Mouse (Mus musculus) CH12.LX (cell line): ENCODE data around the gene Syt9. TPM values are rescaled to one million over a fixed set of nuclear protein-coding genes. Genes with fewer than 3 reads are reported as not detected.
"Not testable (repeated sequence)": the region's sequence is repeated elsewhere in the genome, so short reads cannot be mapped to it uniquely, and the experiment has no call there.

Experiments
- DNase-seq: peaks from one replicate; pipeline ENCODE4 v3.0.0-alpha.2; 2013; ENCODE audit errors: extremely low read depth
- H3K27ac ChIP-seq: 2 replicates; pipeline ENCODE4 v1.5.1; 2012; ENCODE audit warnings: low read depth, mild to moderate bottlenecking, control low read depth, moderate library complexity; ENCODE audit not compliant: insufficient read depth
- H3K27me3 ChIP-seq: replicated peaks from 2 replicates; pipeline ENCODE3; 2012; ENCODE audit warnings: inconsistent platforms
- H3K36me3 ChIP-seq, 2 experiments: replicated peaks in 1 of 2; 2 replicates each; pipeline versions ENCODE3 to v1.6.1; 2012; ENCODE audit warnings: inconsistent platforms in 1 of 2, low read length in 1 of 2, mild to moderate bottlenecking in 1 of 2, mixed read lengths in 1 of 2, moderate library complexity in 1 of 2; ENCODE audit not compliant: control insufficient read depth in 1 of 2, insufficient read depth in 1 of 2
- H3K4me1 ChIP-seq, 2 experiments: 2 replicates each; pipeline ENCODE4 v1.6.1; 2012; ENCODE audit warnings: inconsistent platforms in 1 of 2, moderate library complexity in 1 of 2; ENCODE audit not compliant: insufficient read depth in 2 of 2, control insufficient read depth in 1 of 2
- H3K4me2 ChIP-seq: 2 replicates; pipeline ENCODE4 v1.6.1; 2012; ENCODE audit warnings: low read depth, mild to moderate bottlenecking, control low read depth; ENCODE audit not compliant: poor library complexity, insufficient read depth, severe bottlenecking
- H3K4me3 ChIP-seq, 3 experiments: fragments of 150-350 bp in 1 of 3; sonication (generic) in 1 of 3; replicated peaks in 1 of 3; 2 replicates each; pipeline versions ENCODE3 to v1.5.1; 2011 to 2012; ENCODE audit warnings: low read depth in 2 of 3, low read length in 2 of 3, mild to moderate bottlenecking in 2 of 3, moderate library complexity in 2 of 3, control low read depth in 1 of 3, improper control_type of control experiment in 1 of 3, inconsistent platforms in 1 of 3, mixed read lengths in 1 of 3; ENCODE audit not compliant: poor library complexity in 1 of 3
- H3K79me2 ChIP-seq: replicated peaks from 2 replicates; pipeline ENCODE4 v1.6.1; 2012; ENCODE audit warnings: mild to moderate bottlenecking, moderate library complexity; ENCODE audit not compliant: control insufficient read depth, poor library complexity, insufficient read depth, severe bottlenecking; ENCODE audit errors: extremely low read depth
- H3K9ac ChIP-seq: 2 replicates; pipeline ENCODE4 v1.6.1; 2012; ENCODE audit warnings: low read depth, mild to moderate bottlenecking, control low read depth, moderate library complexity; ENCODE audit not compliant: insufficient read depth
- H3K9me3 ChIP-seq: replicated peaks from 2 replicates; pipeline ENCODE3; 2012; ENCODE audit warnings: low read length, inconsistent platforms, mixed read lengths
- BHLHE40 ChIP-seq: IDR thresholded peaks from 2 replicates; pipeline ENCODE4 v1.6.1; 2011; ENCODE audit warnings: mild to moderate bottlenecking, low read depth, low read length, improper control_type of control experiment
- CHD1 ChIP-seq: IDR thresholded peaks from 2 replicates; pipeline ENCODE4 v1.6.1; 2012; ENCODE audit warnings: low read depth, low read length, improper control_type of control experiment, inconsistent platforms
- CHD2 ChIP-seq: IDR thresholded peaks from 2 replicates; pipeline ENCODE4 v1.6.1; 2011; ENCODE audit warnings: low read length, improper control_type of control experiment
- EP300 ChIP-seq: IDR thresholded peaks from 2 replicates; pipeline ENCODE4 v1.6.1; 2011; ENCODE audit warnings: low read length, improper control_type of control experiment
- ETS1 ChIP-seq: conservative IDR thresholded peaks from 2 replicates; pipeline ENCODE4 v1.6.1; 2012; ENCODE audit warnings: low read depth, mild to moderate bottlenecking, inconsistent platforms, low read length, improper control_type of control experiment, moderate library complexity
- GABPA ChIP-seq: IDR thresholded peaks from 2 replicates; pipeline ENCODE4 v1.6.1; 2012; ENCODE audit warnings: low read depth, low read length, improper control_type of control experiment, inconsistent platforms; ENCODE audit not compliant: insufficient replicate concordance
- IRF4 ChIP-seq: IDR thresholded peaks from 2 replicates; pipeline ENCODE4 v1.6.1; 2014; ENCODE audit warnings: low read depth, mild to moderate bottlenecking, inconsistent platforms, low read length, improper control_type of control experiment
- MAFK ChIP-seq: IDR thresholded peaks from 2 replicates; pipeline ENCODE4 v1.6.1; 2011; ENCODE audit warnings: low read length, improper control_type of control experiment; ENCODE audit not compliant: insufficient replicate concordance
- POLR2A ChIP-seq: IDR thresholded peaks from 2 replicates; pipeline ENCODE4 v1.6.1; 2011; ENCODE audit warnings: low read depth, mild to moderate bottlenecking, improper control_type of control experiment, low read length
- RAD21 ChIP-seq: IDR thresholded peaks from 2 replicates; pipeline ENCODE4 v1.6.1; 2011; ENCODE audit warnings: low read depth, mild to moderate bottlenecking, low read length, improper control_type of control experiment, moderate library complexity
- ZC3H11A ChIP-seq: IDR thresholded peaks from 2 replicates; pipeline ENCODE4 v1.6.1; 2012; ENCODE audit warnings: low read depth, mild to moderate bottlenecking, inconsistent platforms, low read length, improper control_type of control experiment
- ZKSCAN1 ChIP-seq: IDR thresholded peaks from 2 replicates; pipeline ENCODE4 v1.6.1; 2012; ENCODE audit warnings: low read depth, inconsistent platforms, low read length, improper control_type of control experiment, borderline replicate concordance
- dilution Hi-C: fragments of 300-500 bp; cut with MboI; formaldehyde crosslinking; loops from 2 replicates; pipeline ENCODE4 v1.14.3; 2020; ENCODE audit warnings: low sequenced_read_pairs; ENCODE audit not compliant: extremely low pct_unique_long_range_greater_than_20kb, extremely low pct_ligation_motif_present
- in situ Hi-C: fragments of 300-500 bp; cut with MboI; formaldehyde crosslinking; loops from 3 replicates; pipeline ENCODE4 v1.14.3; 2019; ENCODE audit warnings: low sequenced_read_pairs, low pct_ligation_motif_present, low pct_unique_long_range_greater_than_20kb, mixed read lengths
- polyA plus RNA-seq: library from polyadenylated mRNA; unstranded; fragments of >175 nt; gene quantifications from 2 replicates; pipeline ENCODE4 v1.2.1, GENCODE M21; 2012; ENCODE audit warnings: low read depth; ENCODE audit not compliant: insufficient read length
- total RNA-seq, 2 experiments: library from RNA; depleted of rRNA; stranded (reverse); fragments of 300-350 nt in 1 of 2; fragments of >200 nt in 1 of 2; gene quantifications; 2 replicates each; pipeline ENCODE4 v1.2.3; 2012 to 2014

The Syt9 gene
- total and polyA plus RNA-seq, 3 experiments = not detected

DNA sequence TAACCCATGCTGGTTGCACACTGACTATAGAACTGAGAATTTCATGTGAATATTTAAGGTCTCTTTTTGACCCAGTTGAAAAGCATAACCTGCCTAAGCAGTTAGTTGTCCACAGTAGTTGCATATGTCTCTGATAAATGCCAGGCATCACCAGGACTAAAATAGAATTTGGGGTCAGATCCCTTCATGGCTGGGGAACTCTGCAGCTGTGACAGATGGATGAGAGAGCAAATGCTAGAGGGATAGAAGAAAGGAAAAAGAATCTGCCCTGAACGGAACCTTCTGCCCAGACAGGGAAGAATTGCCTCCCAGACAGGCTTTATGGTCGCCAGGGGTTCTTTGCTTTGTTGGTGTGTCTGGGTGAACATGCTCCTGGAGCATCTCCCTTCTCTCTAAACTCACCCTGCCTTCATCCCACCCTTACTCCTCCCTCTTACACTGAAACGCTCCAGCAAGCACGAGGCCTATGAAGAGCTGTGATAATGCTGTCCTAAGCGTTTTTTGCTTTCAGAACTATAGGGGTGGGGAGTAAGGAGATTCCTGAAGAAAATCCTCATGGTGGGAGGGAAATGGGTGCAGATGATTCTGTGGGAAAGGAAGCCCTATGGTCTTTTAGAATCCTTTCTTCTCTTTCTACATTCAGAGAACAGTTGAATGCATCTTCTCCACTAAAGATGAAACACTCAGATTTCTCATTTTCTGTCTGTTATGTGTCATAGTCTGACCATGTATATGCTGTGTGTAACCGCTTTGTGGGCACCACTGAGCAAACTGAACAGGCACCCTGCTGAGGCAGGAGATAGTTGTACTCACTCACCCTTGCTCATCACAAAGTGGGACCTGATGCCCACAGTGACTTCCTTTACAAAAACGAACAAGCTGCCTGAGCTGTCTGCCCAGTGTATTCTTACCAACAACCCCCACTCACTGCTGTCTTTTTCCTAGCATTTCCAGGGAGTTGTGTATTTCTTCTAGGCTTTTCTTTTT, 108.7 kb downstream of the Syt9 start:
- in situ Hi-C loops = no loop called here
- TF ChIP-seq MAFK (0 out of 2 replicates have a peak, but pooled peaks have one; percentile 29), POLR2A (no peak), ZKSCAN1 (no peak), IRF4 (no peak), EP300 (0 out of 2 replicates have a peak, but pooled peaks have one; percentile 17)
- no peak overlapping the region for H3K4me2 ChIP-seq
- H3K4me1 ChIP-seq = no peaks in the 10 kb centered on the region
- H3K27me3 ChIP-seq = no peaks in the 10 kb centered on the region
- H3K4me3 ChIP-seq = no peak overlapping the region
- dilution Hi-C loops = no loop called here
- no peaks in the 10 kb centered on the region for H3K9me3 ChIP-seq
- no peaks in the 10 kb centered on the region for H3K36me3 ChIP-seq
- H3K79me2 ChIP-seq = no peaks in the 10 kb centered on the region
- DNase-seq = no peak
- H3K27ac ChIP-seq = no peak overlapping the region
- no peak overlapping the region for H3K9ac ChIP-seq

DNA sequence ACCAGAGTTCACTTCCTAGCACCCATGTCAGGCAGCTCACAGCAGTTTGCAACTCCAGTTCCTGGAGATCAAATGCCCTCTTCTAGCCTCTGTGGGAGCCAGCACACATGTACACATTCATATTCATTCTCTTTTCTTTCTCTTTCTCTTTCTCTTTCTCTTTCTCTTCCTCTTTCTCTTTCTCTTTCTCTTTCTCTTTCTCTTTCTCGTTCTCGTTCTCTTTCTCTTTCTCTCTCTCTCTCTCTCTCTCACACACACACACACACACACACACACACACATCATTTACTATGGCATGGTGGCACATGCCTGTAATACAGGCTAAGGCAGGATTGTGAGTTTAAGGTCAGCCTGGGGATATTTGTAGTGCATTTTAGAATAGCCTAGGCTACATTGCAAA, 115.2 kb downstream of the Syt9 start:
- in situ Hi-C loops = not testable (repeated sequence)
- peak; percentile 8 for DNase-seq

DNA sequence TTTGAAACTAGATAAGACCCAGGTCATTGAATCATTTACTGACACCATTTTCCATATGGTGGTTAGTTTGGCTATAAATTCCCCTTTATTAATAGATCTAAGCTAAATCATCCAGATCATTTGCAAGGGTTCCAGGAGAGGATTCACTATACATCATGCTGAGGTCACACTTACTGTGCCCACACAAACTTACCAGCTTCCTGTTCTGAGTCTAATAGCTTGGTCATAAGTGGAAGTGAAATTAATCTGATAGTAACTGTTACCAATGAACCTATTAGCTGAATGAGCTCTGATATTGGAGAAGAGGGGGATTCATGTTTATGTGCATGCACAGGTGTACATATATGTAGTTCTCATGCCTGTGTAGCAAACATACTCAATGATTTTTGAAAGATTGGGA, 124.9 kb downstream of the Syt9 start:
- H3K4me2 ChIP-seq = no peak overlapping the region
- no peak overlapping the region for H3K4me3 ChIP-seq
- dilution Hi-C loops = no loop called here
- no peaks in the 10 kb centered on the region for H3K79me2 ChIP-seq
- H3K36me3 ChIP-seq = no peaks in the 10 kb centered on the region
- no peaks in the 10 kb centered on the region for H3K9me3 ChIP-seq
- H3K4me1 ChIP-seq = no peaks in the 10 kb centered on the region; a peak in 1 of 4 replicates
- in situ Hi-C loops = no loop called here
- no peak overlapping the region for H3K9ac ChIP-seq
- H3K27ac ChIP-seq = no peak overlapping the region
- no peaks in the 10 kb centered on the region for H3K27me3 ChIP-seq
- TF ChIP-seq RAD21 = no peak
- TF ChIP-seq MAFK = no peak
- no peak for TF ChIP-seq CHD1
- TF ChIP-seq CHD2 = no peak
- no peak for TF ChIP-seq GABPA
- no peak for TF ChIP-seq ZC3H11A
- DNase-seq = no peak

More for the DNA sequence above, 115.2 kb downstream of the Syt9 start:
- H3K27me3 ChIP-seq, H3K79me2 ChIP-seq, H3K9ac ChIP-seq, H3K27ac ChIP-seq, dilution Hi-C loops, H3K36me3 ChIP-seq, H3K9me3 ChIP-seq, H3K4me1 ChIP-seq: not testable (repeated sequence)
- Histone ChIP-seq H3K4me2 (peak overlapping the region; percentile 26), H3K4me3 (peak overlapping the region in 1 of 3 experiments; percentile 8)
- TF ChIP-seq BHLHE40 (0 out of 2 replicates have a peak, but pooled peaks have one; percentile 7), EP300 (peak; percentile 25; the same call in 1 of the 2 replicates), IRF4 (0 out of 2 replicates have a peak, but pooled peaks have one; percentile 14), ETS1 (peak; percentile 91)
- TF ChIP-seq, all 38 proteins: peak for 4; not testable (repeated sequence) for 34
